Mouse (Mus musculus) forebrain, embryonic 14.5 days (tissue): Measurements from ENCODE around the gene Cyp2c55. TPM values are rescaled to one million over a fixed set of nuclear protein-coding genes. Genes with fewer than 3 reads are reported as not detected.

Source experiments
- ATAC-seq: fragments of 200-750 bp; cut with Nextera tagmentation; 2 replicates; pipeline ENCODE4 v1.8.0; 2017; ENCODE audit warnings: mild to moderate bottlenecking, moderate library complexity
- DNase-seq: peaks from one replicate; pipeline ENCODE4 v3.0.0-alpha.2; 2015; ENCODE audit warnings: low spot score
- H3K27ac ChIP-seq: fragments of 300-500 bp; sonication (generic); 2 replicates; pipeline ENCODE4 v1.5.1; 2014; ENCODE audit warnings: low read depth, mild to moderate bottlenecking, control low read depth, low read length, moderate library complexity
- H3K27me3 ChIP-seq: fragments of 300-500 bp; sonication (generic); replicated peaks from 2 replicates; pipeline ENCODE4 v1.6.1; 2014; ENCODE audit warnings: low read length, control low read depth, mixed read lengths; ENCODE audit not compliant: control insufficient read depth, insufficient read depth
- H3K36me3 ChIP-seq: fragments of 300-500 bp; sonication (generic); 2 replicates; pipeline ENCODE4 v1.6.1; 2014; ENCODE audit warnings: low read length, control low read depth; ENCODE audit not compliant: control insufficient read depth, insufficient read depth
- H3K4me1 ChIP-seq: fragments of 300-500 bp; sonication (generic); 2 replicates; pipeline ENCODE4 v1.6.1; 2014; ENCODE audit warnings: antibody characterized with exemption, low read length, control low read depth; ENCODE audit not compliant: control insufficient read depth, insufficient read depth
- H3K4me2 ChIP-seq: fragments of 300-500 bp; sonication (generic); 2 replicates; pipeline ENCODE4 v1.6.1; 2014; ENCODE audit warnings: mild to moderate bottlenecking, control low read depth, low read length
- H3K4me3 ChIP-seq: fragments of 300-500 bp; sonication (generic); 2 replicates; pipeline ENCODE4 v1.5.1; 2014; ENCODE audit warnings: low read depth, low read length, control low read depth
- H3K9ac ChIP-seq: fragments of 300-500 bp; sonication (generic); 2 replicates; pipeline ENCODE4 v1.6.1; 2014; ENCODE audit warnings: mild to moderate bottlenecking, low read length, control low read depth, moderate library complexity
- H3K9me3 ChIP-seq: fragments of 300-500 bp; sonication (generic); replicated peaks from 2 replicates; pipeline ENCODE4 v1.6.1; 2016; ENCODE audit warnings: low read length, control low read depth, mixed read lengths; ENCODE audit not compliant: control insufficient read depth
- WGBS: fragments of 180-500 bp; shearing (Covaris S2); extraction: QIAGEN DNeasy Blood & Tissue Kit; methylation state at CpG from one replicate; pipeline ENCODE4 v1.1.7; 2014; 5-methylcytosine and 5-hydroxymethylcytosine counted together
- microRNA-seq: library from miRNA; unstranded; fragments of <30 nt; microRNA quantifications from one replicate; pipeline ENCODE4, GENCODE M21; 2016
- polyA plus RNA-seq: library from polyadenylated mRNA; unstranded; fragments of >200 nt; fragmentation: Nextera tagmentation; extraction: Ambion mirVana; gene quantifications from 2 replicates; pipeline ENCODE4 v1.2.1, GENCODE M21; 2014

Cyp2c55 gene
- polyA plus RNA-seq, 1 experiment from 2014 or later, result not detected

GRCm38 (mm10) chr19:39057928-39058327 lies 51.1 kb downstream of the Cyp2c55 start:
- H3K9me3 ChIP-seq, result no peaks in the 10 kb centered on the region
- no peaks in the 10 kb centered on the region for H3K27me3 ChIP-seq
- no peak overlapping the region for H3K4me2 ChIP-seq
- H3K27ac ChIP-seq, result no peak overlapping the region
- H3K9ac ChIP-seq, result no peak overlapping the region
- DNase-seq (no peak), ATAC-seq (no peak)
- no peaks in the 10 kb centered on the region for H3K36me3 ChIP-seq
- H3K4me3 ChIP-seq, result no peak overlapping the region
- whole genome bisulfite sequencing, result 84% methylated on average over 1 of the region's 1 CpGs
- no peaks in the 10 kb centered on the region for H3K4me1 ChIP-seq

GRCm38 (mm10) chr19:39060719-39061118 lies 53.9 kb downstream of the Cyp2c55 start, which contains the start of gene Cyp2c65:
TSS of gene Cyp2c65 (plus strand) at chr19:39061015.
- no peaks in the 10 kb centered on the region for H3K27me3 ChIP-seq
- WGBS, result 63% methylated on average over 2 of the region's 2 CpGs

More at GRCm38 (mm10) chr19:39060719-39061118, 53.9 kb downstream of the Cyp2c55 start, which contains the start of gene Cyp2c65:
- Histone ChIP-seq H3K4me1 (no peaks in the 10 kb centered on the region), H3K4me3 (no peak within 1 kb of the TSS), H3K9ac (no peak within 1 kb of the TSS), H3K4me2 (no peak within 1 kb of the TSS), H3K9me3 (no peaks in the 10 kb centered on the region), H3K27ac (no peak within 1 kb of the TSS), H3K36me3 (no peaks in the 10 kb centered on the region)
- DNase-seq (no peak), ATAC-seq (no peak)

Small RNAs within 50 kb of the gene (microRNA-seq; reads per million reads assigned to microRNA genes)
- gene Gm23800, result not detected

Other genes with a start within 250 kb of the Cyp2c55 start
- 6.4 and 6.9 TPM in 2 replicates for gene Noc3l, start 187.8 kb upstream of the Cyp2c55 start, polyA plus RNA-seq
- gene Tbc1d12, start 170.4 kb upstream of the Cyp2c55 start, polyA plus RNA-seq, result 5.9 and 6.2 TPM in 2 replicates
- gene Hells, start 76.1 kb upstream of the Cyp2c55 start, polyA plus RNA-seq, result 25.4 and 27.8 TPM in 2 replicates
- not detected in 2 replicates for gene Cyp2c65, start 54.0 kb downstream of the Cyp2c55 start, polyA plus RNA-seq
- not detected in 2 replicates for gene Cyp2c66, start 106.9 kb downstream of the Cyp2c55 start, polyA plus RNA-seq